Mouse (Mus musculus) spleen, adult 12 weeks (tissue): ENCODE results near the gene Washc4.

Experiments used
- DNase-seq: peaks from one replicate; pipeline ENCODE4 v3.0.0; 2022; ENCODE audit warnings: low spot score

The Washc4 gene

GRCm38 (mm10) chr10:83637295-83637694 lies 93.7 kb downstream of the Washc4 start:
- DNase-seq, result no peak

DNA sequence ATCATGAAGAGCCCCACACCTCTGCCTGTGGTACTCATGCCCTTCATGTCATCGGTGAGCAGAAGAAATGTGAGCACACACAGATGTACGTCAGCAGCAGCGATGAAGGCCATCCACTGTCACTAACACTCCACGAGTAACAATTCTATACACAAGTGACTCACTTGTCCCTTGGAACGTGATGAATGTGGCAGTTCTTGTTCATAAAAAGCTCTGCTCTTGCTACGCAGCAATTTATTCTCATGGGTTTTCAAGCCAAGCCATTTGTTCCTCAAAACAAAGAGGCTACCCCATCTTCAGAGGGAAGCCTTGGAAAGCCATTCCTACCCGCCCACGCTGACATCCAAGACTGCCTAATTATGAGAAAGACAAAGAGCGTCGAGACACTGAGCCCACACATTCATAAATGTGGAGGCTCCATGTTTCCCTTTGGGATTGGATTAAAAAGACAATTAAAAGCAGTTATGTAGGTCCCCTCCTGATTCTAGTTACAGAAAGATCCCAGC lies 96.4 kb downstream of the Washc4 start:
- DNase-seq, result no peak

DNA sequence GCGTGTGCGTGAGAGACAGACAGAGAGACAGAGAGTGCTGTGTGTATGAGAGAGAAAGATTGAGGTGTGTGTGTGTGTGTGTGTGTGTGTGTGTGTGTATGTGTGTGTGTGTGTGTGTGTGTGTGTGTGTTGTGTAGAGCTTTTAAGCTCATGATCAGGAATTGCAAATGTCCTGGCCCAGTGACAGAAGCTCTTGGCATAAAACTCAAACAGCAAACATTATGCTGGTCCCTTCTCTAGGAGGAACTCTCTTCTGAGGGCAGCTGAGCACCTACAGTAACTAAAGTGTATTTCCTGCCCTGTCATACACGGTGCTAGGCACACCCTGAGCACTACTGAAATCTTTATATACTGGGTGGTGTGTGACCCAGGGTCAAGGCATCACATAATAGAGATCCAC lies 98.1 kb downstream of the Washc4 start:
- DNase-seq, result no peak

- no peak for DNase-seq
Observed at GRCm38 (mm10) chr10:83644167-83644566, 100.6 kb downstream of the Washc4 start.

- DNase-seq, result no peak
Observed at GRCm38 (mm10) chr10:83644865-83645715, 101.5 kb downstream of the Washc4 start.

DNA sequence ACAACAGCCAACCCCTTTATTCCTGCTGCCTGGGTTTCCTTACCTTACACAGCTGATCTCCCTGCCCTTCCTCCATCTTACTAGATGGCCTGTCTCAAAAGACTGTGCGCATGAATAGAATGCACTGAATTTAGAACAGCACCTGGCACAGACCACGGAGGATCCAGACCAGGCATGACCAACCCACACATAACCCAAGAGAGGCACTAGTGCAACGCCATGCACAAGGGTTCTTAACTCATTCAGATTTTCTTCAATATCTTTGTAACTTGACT lies 102.1 kb downstream of the Washc4 start:
- DNase-seq, result no peak
